Mouse (Mus musculus) neural tube, embryonic 14.5 days (tissue): ENCODE results near the gene Nos3. TPM values are rescaled to one million over a fixed set of nuclear protein-coding genes. Genes with fewer than 3 reads are reported as not detected.

ENCODE experiments used
- ATAC-seq: fragments of 200-750 bp; cut with Nextera tagmentation; 2 replicates; pipeline ENCODE4 v1.8.0; 2017; ENCODE audit warnings: low read depth, mild to moderate bottlenecking, moderate TSS enrichment, moderate library complexity
- H3K27ac ChIP-seq: fragments of 300-500 bp; sonication (generic); 2 replicates; pipeline ENCODE4 v1.5.1; 2014; ENCODE audit warnings: low read depth, mild to moderate bottlenecking, control low read depth, low read length, moderate library complexity, mixed read lengths
- H3K27me3 ChIP-seq: fragments of 300-500 bp; sonication (generic); 2 replicates; pipeline ENCODE4 v1.6.1; 2014; ENCODE audit warnings: low read length; ENCODE audit not compliant: control insufficient read depth, insufficient read depth
- H3K36me3 ChIP-seq: fragments of 300-500 bp; sonication (generic); 2 replicates; pipeline ENCODE4 v1.6.1; 2014; ENCODE audit warnings: low read length, mixed read lengths; ENCODE audit not compliant: control insufficient read depth, insufficient read depth
- H3K4me1 ChIP-seq: fragments of 300-500 bp; sonication (generic); 2 replicates; pipeline ENCODE4 v1.6.1; 2014; ENCODE audit warnings: low read length; ENCODE audit not compliant: control insufficient read depth, insufficient read depth
- H3K4me2 ChIP-seq: fragments of 300-500 bp; sonication (generic); 2 replicates; pipeline ENCODE4 v1.6.1; 2014; ENCODE audit warnings: mild to moderate bottlenecking, low read depth, low read length, control low read depth
- H3K4me3 ChIP-seq: fragments of 300-500 bp; sonication (generic); 2 replicates; pipeline ENCODE4 v1.5.1; 2014; ENCODE audit warnings: low read depth, low read length, control low read depth, mixed read lengths
- H3K9ac ChIP-seq: fragments of 300-500 bp; sonication (generic); replicated peaks from 2 replicates; pipeline ENCODE4 v1.6.1; 2014; ENCODE audit warnings: low read depth, mild to moderate bottlenecking, control low read depth, low read length, mixed read lengths
- H3K9me3 ChIP-seq: fragments of 300-500 bp; sonication (generic); 2 replicates; pipeline ENCODE4 v1.6.1; 2016; ENCODE audit warnings: low read length; ENCODE audit not compliant: control insufficient read depth
- WGBS: fragments of 180-500 bp; shearing (Covaris S2); extraction: QIAGEN DNeasy Blood & Tissue Kit; methylation state at CpG from one replicate; pipeline ENCODE4 v1.1.7; 2014; 5-methylcytosine and 5-hydroxymethylcytosine counted together
- polyA plus RNA-seq: library from polyadenylated mRNA; unstranded; fragments of >200 nt; fragmentation: Nextera tagmentation; extraction: Ambion mirVana; gene quantifications from 2 replicates; pipeline ENCODE4 v1.2.1, GENCODE M21; 2014

Gene Nos3
- polyA plus RNA-seq, 1 experiment from 2014 or later: 4.2 TPM

DNA sequence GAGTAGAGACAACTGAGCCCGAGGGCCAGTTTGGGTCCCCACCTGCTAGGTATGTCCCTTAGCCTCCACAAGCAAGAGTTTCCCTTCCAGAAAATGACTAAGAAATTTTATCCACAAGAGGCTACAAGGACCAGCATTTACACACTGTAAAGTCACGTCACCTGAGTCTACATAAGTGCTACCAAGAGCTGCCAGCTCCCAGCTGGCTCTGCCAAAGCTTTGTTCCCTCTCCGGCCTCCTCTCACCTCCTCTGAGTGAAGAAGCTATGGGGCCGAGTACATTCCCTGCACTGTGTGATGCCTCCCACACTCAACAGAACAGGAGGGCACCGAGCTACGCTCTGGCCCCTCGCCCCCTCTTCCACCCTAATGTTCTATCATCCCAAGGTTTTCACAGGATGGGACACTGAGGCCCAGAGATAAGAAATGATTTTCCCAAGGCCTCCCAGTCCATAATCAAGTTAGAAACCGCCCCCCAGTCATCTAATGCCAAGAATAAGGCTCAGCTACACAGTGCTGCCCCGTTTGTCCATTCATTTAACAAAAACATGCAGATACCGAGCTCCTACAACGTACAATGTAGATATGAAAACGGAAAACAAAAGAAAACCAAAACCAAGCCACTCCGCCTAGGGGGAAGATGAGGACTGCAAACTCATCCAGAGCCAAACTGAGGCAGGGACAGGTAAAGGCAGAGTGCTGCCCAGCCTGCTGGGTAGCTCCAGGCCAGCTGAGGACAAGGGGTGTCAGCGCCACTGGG, 22.2 kb upstream of the Nos3 start:
- H3K27ac ChIP-seq: no peak overlapping the region
- ATAC-seq: no peak
- H3K27me3 ChIP-seq: no peaks in the 10 kb centered on the region
- no peaks in the 10 kb centered on the region for H3K36me3 ChIP-seq
- no peak overlapping the region for H3K4me3 ChIP-seq
- H3K4me1 ChIP-seq: peaks cover 25% of the 10 kb centered on the region
- no peaks in the 10 kb centered on the region for H3K9me3 ChIP-seq
- H3K4me2 ChIP-seq: no peak overlapping the region
- no peak overlapping the region for H3K9ac ChIP-seq
- WGBS: 88% methylated on average over 14 of the region's 14 CpGs

DNA sequence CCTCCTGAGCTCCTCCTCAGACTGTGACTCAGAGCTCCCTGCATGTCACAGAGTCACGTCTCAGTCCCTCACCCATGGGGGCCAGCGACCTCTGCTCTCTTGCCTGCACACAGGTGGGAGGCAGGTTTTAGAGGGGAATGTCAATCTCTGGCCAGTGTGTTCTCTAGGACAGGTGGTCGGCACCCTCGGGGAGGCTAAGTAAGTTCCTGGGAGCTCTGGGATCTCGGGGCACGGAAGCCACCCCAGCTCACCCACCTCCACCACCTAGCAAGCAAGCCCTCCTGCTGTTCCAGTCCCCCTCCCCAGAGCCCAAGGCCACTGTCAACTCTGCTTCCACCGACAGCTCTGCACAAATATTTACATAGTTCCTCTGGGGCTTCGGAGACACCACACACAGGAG, 21.6 kb upstream of the Nos3 start:
- H3K4me3 ChIP-seq: no peak overlapping the region
- H3K27ac ChIP-seq: no peak overlapping the region
- 53% methylated on average over 8 of the region's 8 CpGs for whole genome bisulfite sequencing
- H3K4me1 ChIP-seq: peaks cover 28% of the 10 kb centered on the region
- no peak for ATAC-seq
- no peaks in the 10 kb centered on the region for H3K27me3 ChIP-seq
- H3K36me3 ChIP-seq: no peaks in the 10 kb centered on the region
- H3K4me2 ChIP-seq: no peak overlapping the region
- no peak overlapping the region for H3K9ac ChIP-seq
- no peaks in the 10 kb centered on the region for H3K9me3 ChIP-seq

- Histone ChIP-seq H3K4me3 (no peak overlapping the region), H3K9me3 (no peaks in the 10 kb centered on the region), H3K27ac (peak overlapping the region; percentile 89), H3K4me1 (peaks cover 30% of the 10 kb centered on the region), H3K27me3 (no peaks in the 10 kb centered on the region), H3K36me3 (no peaks in the 10 kb centered on the region), H3K9ac (no peak overlapping the region), H3K4me2 (peak overlapping the region; percentile 2; the same call in 1 of the 2 replicates)
- ATAC-seq: no peak
Observed at GRCm38 (mm10) chr5:24343379-24343778, 21.2 kb upstream of the Nos3 start.

DNA sequence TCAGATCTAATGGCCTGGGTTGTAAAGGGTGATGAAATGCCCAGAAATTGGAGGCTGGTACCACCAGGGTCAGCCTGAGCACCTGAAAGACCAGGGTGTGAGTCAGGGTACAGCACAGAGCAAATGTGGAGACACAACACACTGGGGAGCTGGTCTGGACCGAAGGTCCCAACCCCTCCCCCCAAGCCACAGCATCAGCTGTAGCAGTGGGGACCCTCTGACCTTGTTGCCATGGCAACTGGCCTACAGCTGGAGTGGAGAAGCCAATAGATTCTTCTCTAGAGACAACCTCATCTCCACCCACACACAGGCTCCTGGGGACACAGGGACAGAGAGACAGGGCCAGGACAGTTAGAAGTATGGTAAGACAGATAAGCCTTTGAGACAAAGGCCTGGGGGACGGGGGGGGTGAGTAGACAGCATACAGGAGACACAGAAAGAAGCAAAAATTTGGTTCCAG, 20.6 kb upstream of the Nos3 start:
- peak overlapping the region; percentile 46; the same call in 1 of the 2 replicates for H3K9ac ChIP-seq
- peaks cover 36% of the 10 kb centered on the region for H3K4me1 ChIP-seq
- ATAC-seq: peak; percentile 36

DNA sequence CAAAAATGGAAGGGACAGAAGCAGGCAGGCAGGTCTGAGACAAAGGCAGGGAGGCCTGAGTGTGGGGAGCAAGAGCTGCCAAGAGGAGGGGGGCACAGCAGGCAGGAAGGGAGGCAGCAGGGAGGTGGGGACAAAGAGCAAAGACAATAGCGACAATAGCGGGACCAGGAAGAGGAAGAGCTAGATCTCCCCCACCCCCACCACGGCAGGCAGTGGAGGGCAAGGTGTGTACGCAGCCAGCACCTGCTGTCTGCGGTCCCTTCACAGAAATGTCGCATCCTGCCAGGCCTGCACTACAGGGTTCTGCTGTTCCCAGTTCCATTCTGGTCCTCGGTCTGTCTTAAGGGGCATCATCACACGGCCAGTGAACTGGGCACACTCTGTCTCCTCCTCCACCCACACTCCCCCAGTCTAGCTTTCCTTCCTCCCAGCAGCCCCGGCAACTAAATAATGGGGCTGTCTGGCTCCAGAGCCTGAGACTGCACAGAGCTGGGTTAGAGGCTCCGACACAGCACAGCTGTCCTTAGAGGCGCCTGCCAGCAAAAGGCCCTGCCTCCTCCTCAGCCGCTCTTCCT, 20.0 kb upstream of the Nos3 start:
- H3K9ac ChIP-seq: peak overlapping the region; percentile 46
- ATAC-seq: peak; percentile 61
- H3K4me2 ChIP-seq: peak overlapping the region; percentile 9; the same call in 1 of the 2 replicates
- H3K36me3 ChIP-seq: no peaks in the 10 kb centered on the region
- H3K27ac ChIP-seq: peak overlapping the region; percentile 89
- 3% methylated on average over 12 of the region's 12 CpGs for WGBS
- H3K4me1 ChIP-seq: peaks cover 41% of the 10 kb centered on the region
- H3K27me3 ChIP-seq: peaks cover 3% of the 10 kb centered on the region; the same call in 1 of the 2 replicates
- H3K9me3 ChIP-seq: no peaks in the 10 kb centered on the region
- no peak overlapping the region for H3K4me3 ChIP-seq

More for the DNA sequence above, 20.6 kb upstream of the Nos3 start:
- Histone ChIP-seq H3K27ac (peak overlapping the region; percentile 89), H3K36me3 (no peaks in the 10 kb centered on the region), H3K4me3 (no peak overlapping the region), H3K9me3 (no peaks in the 10 kb centered on the region), H3K27me3 (no peaks in the 10 kb centered on the region), H3K4me2 (peak overlapping the region; percentile 9; the same call in 1 of the 2 replicates)
- 2% methylated on average over 2 of the region's 2 CpGs for WGBS

DNA sequence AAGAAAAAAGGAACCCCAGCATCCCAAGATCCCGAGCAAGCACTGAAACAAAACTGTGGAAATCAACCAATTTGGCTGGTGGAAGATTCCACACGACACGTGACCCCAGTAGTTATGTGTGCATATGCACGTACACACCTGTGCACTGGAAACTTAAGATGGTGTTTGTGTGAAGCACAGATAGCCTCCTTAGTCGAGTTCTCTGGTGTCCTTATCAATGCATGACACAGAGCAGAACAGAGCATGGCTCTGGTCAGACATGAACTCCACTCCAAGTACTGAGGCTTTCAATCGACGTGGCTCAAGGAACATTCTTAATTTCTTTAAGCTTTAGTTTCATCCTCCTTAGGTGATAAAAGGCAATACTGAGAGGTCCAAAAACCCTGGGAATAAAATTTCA, 18.3 kb upstream of the Nos3 start:
- no peak overlapping the region for H3K27ac ChIP-seq
- ATAC-seq: no peak
- peaks cover 55% of the 10 kb centered on the region for H3K4me1 ChIP-seq
- H3K4me2 ChIP-seq: no peak overlapping the region
- peaks cover 3% of the 10 kb centered on the region; the same call in 1 of the 2 replicates for H3K27me3 ChIP-seq
- no peak overlapping the region for H3K4me3 ChIP-seq
- 92% methylated on average over 7 of the region's 7 CpGs for WGBS
- no peaks in the 10 kb centered on the region for H3K9me3 ChIP-seq
- no peak overlapping the region for H3K9ac ChIP-seq
- H3K36me3 ChIP-seq: no peaks in the 10 kb centered on the region

GRCm38 (mm10) chr5:24347186-24347875, 17.3 kb upstream of the Nos3 start:
- Histone ChIP-seq H3K27me3 (peaks cover 3% of the 10 kb centered on the region; the same call in 1 of the 2 replicates), H3K36me3 (no peaks in the 10 kb centered on the region), H3K4me1 (peaks cover 60% of the 10 kb centered on the region), H3K27ac (no peak overlapping the region), H3K9ac (no peak overlapping the region; the same call in 1 of the 2 replicates), H3K9me3 (no peaks in the 10 kb centered on the region), H3K4me2 (peak overlapping the region; percentile 99; the same call in 1 of the 2 replicates), H3K4me3 (no peak overlapping the region; the same call in 1 of the 2 replicates)
- WGBS: 69% methylated on average over 7 of the region's 7 CpGs
- no peak for ATAC-seq

- no peaks in the 10 kb centered on the region for H3K36me3 ChIP-seq
- H3K4me3 ChIP-seq: peak overlapping the region; percentile 48
- peak overlapping the region; percentile 60 for H3K9ac ChIP-seq
- no peaks in the 10 kb centered on the region for H3K9me3 ChIP-seq
- H3K27me3 ChIP-seq: peaks cover 3% of the 10 kb centered on the region; the same call in 1 of the 2 replicates
- H3K27ac ChIP-seq: peak overlapping the region; percentile 52
- peak overlapping the region; percentile 99 for H3K4me2 ChIP-seq
- WGBS: under 1% methylated on average over 40 of the region's 41 CpGs
- peaks cover 64% of the 10 kb centered on the region for H3K4me1 ChIP-seq
- peak; percentile 16; the same call in 1 of the 2 replicates for ATAC-seq
Observed at GRCm38 (mm10) chr5:24348128-24348527, 16.5 kb upstream of the Nos3 start.
